Mouse (Mus musculus) G1E (cell line): ENCODE data around the gene Crtap.

Experiments
- CTCF ChIP-seq: IDR thresholded peaks from 2 replicates; pipeline ENCODE4 v1.5.1; 2012; ENCODE audit warnings: low read depth, low read length, inconsistent platforms, mixed read lengths
- GATA1 ChIP-seq: IDR thresholded peaks from 2 replicates; pipeline ENCODE4 v1.6.1; 2012; ENCODE audit warnings: borderline replicate concordance, low read length, inconsistent platforms, mixed read lengths
- POLR2AphosphoS5 ChIP-seq: IDR thresholded peaks from 2 replicates; pipeline ENCODE4 v1.6.1; 2012; ENCODE audit warnings: low read depth, low read length, inconsistent platforms; ENCODE audit not compliant: insufficient replicate concordance
- TAL1 ChIP-seq: conservative IDR thresholded peaks from 2 replicates; pipeline ENCODE4 v1.6.1; 2012; ENCODE audit warnings: low read depth, low read length, inconsistent platforms, mixed read lengths

- TF ChIP-seq CTCF (no peak), GATA1 (no peak), TAL1 (no peak), POLR2AphosphoS5 (no peak)
These were observed 21.9 kb upstream of the Crtap start for GRCm38 (mm10) chr9:114412406-114412805.
